In genomic region chr5:132817665-132818064, GRCm38 (mm10) we compare ENCODE assay signal across 26 mouse cellular contexts.
"Had no signal": no experiment of that assay in that cellular context is flagged by ENCODE, and none has a peak within 500 bp of the region (broad histone marks: within the 10 kb centered on the region; RNA-seq: fewer than 3 reads in every experiment).

No protein-coding gene starts in this region.

- H3K27me3 ChIP-seq: hindbrain, embryonic 12.5 days; intestine, embryonic 15.5 days; limb, embryonic 13.5 days; limb, embryonic 15.5 days; liver, embryonic 12.5 days had no signal

- H3K4me1 ChIP-seq: hindbrain, embryonic 10.5 days; hindbrain, embryonic 12.5 days; intestine, embryonic 15.5 days; limb, embryonic 15.5 days; liver, embryonic 12.5 days had no signal

- H3K36me3 ChIP-seq: hindbrain, embryonic 10.5 days; hindbrain, embryonic 12.5 days; intestine, embryonic 15.5 days; limb, embryonic 13.5 days; limb, embryonic 15.5 days; liver, embryonic 12.5 days had no signal

- H3K9me3 ChIP-seq: hindbrain, embryonic 10.5 days; hindbrain, embryonic 12.5 days; intestine, embryonic 15.5 days; limb, embryonic 13.5 days; limb, embryonic 15.5 days; liver, embryonic 12.5 days had no signal

- H3K27ac ChIP-seq: heart, adult 2 months; hindbrain, embryonic 10.5 days; hindbrain, embryonic 12.5 days; hindbrain, embryonic 14.5 days; intestine, embryonic 15.5 days; layer of hippocampus, adult 2 months; limb, embryonic 13.5 days; limb, embryonic 15.5 days; liver, embryonic 12.5 days; liver, embryonic 14.5 days had no signal

- H3K4me3 ChIP-seq: heart, adult 2 months; hindbrain, embryonic 10.5 days; hindbrain, embryonic 12.5 days; intestine, embryonic 15.5 days; layer of hippocampus, adult 2 months; limb, embryonic 13.5 days; limb, embryonic 15.5 days; liver, embryonic 12.5 days had no signal

- H3K9ac ChIP-seq: hindbrain, embryonic 12.5 days; hindbrain, embryonic 14.5 days; intestine, embryonic 15.5 days; limb, embryonic 13.5 days; limb, embryonic 15.5 days; liver, embryonic 12.5 days; liver, embryonic 14.5 days had no signal

- ATAC-seq: hindbrain, embryonic 16.5 days; inflammation-experienced regulatory T-cells, adult 6 months; intestine, embryonic 15.5 days; intestine, postnatal 0 days; liver, embryonic 12.5 days had no signal

- DNase-seq: gastrocnemius, postnatal 14 days; gastrocnemius, postnatal 36 days; heart, adult 11 months; heart, adult 2 months; heart, postnatal 10 days; heart, postnatal 4 days; kidney, adult 18-20 months; kidney, adult 8-10 months; kidney, postnatal 10 days; kidney, postnatal 25 days; kidney, postnatal 4 days; layer of hippocampus, postnatal 36 days; left cerebral cortex, postnatal 4 days had no signal

- H3K4me2 ChIP-seq: heart, embryonic 11.5 days; hindbrain, embryonic 12.5 days; hindbrain, embryonic 14.5 days; intestine, embryonic 15.5 days; limb, embryonic 13.5 days; limb, embryonic 15.5 days; liver, embryonic 12.5 days had no signal
